In the genomic region with DNA sequence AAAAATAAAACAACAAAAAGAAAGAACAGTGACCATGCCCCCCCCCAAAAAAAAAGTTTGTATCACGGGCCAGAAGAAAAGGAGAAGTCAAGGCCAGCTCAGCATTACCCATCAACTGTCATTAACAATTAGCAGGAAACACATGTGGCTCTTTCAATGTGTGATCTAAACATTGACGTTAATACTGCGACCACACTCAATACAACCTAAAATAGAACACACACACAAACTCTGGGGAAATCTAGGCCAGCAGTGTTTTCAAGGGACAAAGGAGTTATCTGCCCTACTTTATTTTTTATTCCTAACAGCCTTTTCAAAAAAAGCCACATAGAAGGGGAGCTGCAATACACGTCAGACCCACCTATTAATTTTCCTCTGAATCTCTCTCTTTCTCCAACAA, we compare ENCODE assay signal across 13 mouse cellular contexts.
"Had no signal": no experiment of that assay in that cellular context is flagged by ENCODE, and none has a peak within 500 bp of the region (broad histone marks: within the 10 kb centered on the region; RNA-seq: fewer than 3 reads in every experiment).

No protein-coding gene starts in this region.

- DNase-seq: kidney, postnatal 10 days; kidney, postnatal 4 days; left cerebral cortex, postnatal 4 days; right cerebral cortex, postnatal 14 days; thymus, adult 18-20 months; thymus, postnatal 14 days had no signal

- ATAC-seq: liver, embryonic 12.5 days; midbrain, embryonic 16.5 days had no signal

- H3K9ac ChIP-seq: liver, embryonic 12.5 days; midbrain, embryonic 12.5 days; neural tube, embryonic 13.5 days had no signal

- H3K27ac ChIP-seq: layer of hippocampus, adult 2 months; midbrain, embryonic 12.5 days; neural tube, embryonic 13.5 days; stomach, postnatal 0 days had no signal

- H3K4me3 ChIP-seq: layer of hippocampus, adult 2 months; liver, embryonic 12.5 days; midbrain, embryonic 12.5 days; neural tube, embryonic 13.5 days had no signal

- H3K36me3 ChIP-seq: liver, embryonic 12.5 days; midbrain, embryonic 12.5 days; neural tube, embryonic 13.5 days had no signal

- H3K27me3 ChIP-seq: liver, embryonic 12.5 days; neural tube, embryonic 13.5 days had no signal

- H3K4me2 ChIP-seq: midbrain, embryonic 12.5 days; neural tube, embryonic 13.5 days had no signal

- H3K4me1 ChIP-seq: liver, embryonic 12.5 days; midbrain, embryonic 12.5 days; neural tube, embryonic 13.5 days had no signal

- H3K9me3 ChIP-seq: liver, embryonic 12.5 days; megakaryocyte, embryonic 14.5 days; midbrain, embryonic 12.5 days; neural tube, embryonic 13.5 days had no signal
